Mouse (Mus musculus): Measurements from ENCODE around the gene Vps37b.

GRCm38 (mm10) chr5:124017941-124018340, 14.1 kb downstream of the Vps37b start:
- TF ChIP-seq POLR2A (IDR thresholded peaks at IDR 0.05; ENCODE audit: low read depth, low read length) (no peak), CTCF (conservative IDR thresholded peaks at IDR 0.05; ENCODE audit: insufficient read depth, insufficient read length, low read depth, low read length) (no peak)

All from kidney, adult 2 months (tissue).